In genomic region chr9:45546024-45546638, GRCm38 (mm10) we compare ENCODE assay signal across 11 mouse cellular contexts.
A peak's percentile ranks its signal among the peaks of the same experiment; 100 is the strongest.
DNase-seq lines count a peak whose midpoint lies in the region; ATAC-seq lines count a peak whose summit lies in the region.
"Had no signal": no experiment of that assay in that cellular context is flagged by ENCODE, and none has a peak within 500 bp of the region (broad histone marks: within the 10 kb centered on the region; RNA-seq: fewer than 3 reads in every experiment).

No protein-coding gene starts in this region.

- peak overlapping the region; percentile 76 for H3K27ac ChIP-seq in hindbrain, embryonic 10.5 days
- 0 out of 2 replicates have a peak overlapping the region, but pooled peaks have one; percentile 35 for H3K27ac ChIP-seq in midbrain, embryonic 16.5 days (ENCODE audit: low read length)
- H3K27ac ChIP-seq: heart, adult 2 months had no signal

- H3K4me1 ChIP-seq in hindbrain, embryonic 10.5 days (replicated peaks), result peaks cover 30% of the 10 kb centered on the region
- peaks cover 28% of the 10 kb centered on the region for H3K4me1 ChIP-seq in midbrain, embryonic 16.5 days (ENCODE audit: control insufficient read depth, insufficient read depth, low read length)

- H3K27me3 ChIP-seq in hindbrain, embryonic 10.5 days (ENCODE audit: insufficient read depth, poor library complexity, severe bottlenecking), result no peaks in the 10 kb centered on the region
- H3K27me3 ChIP-seq in midbrain, embryonic 16.5 days (ENCODE audit: control insufficient read depth, insufficient read depth, low read depth, low read length), result no peaks in the 10 kb centered on the region

- H3K9ac ChIP-seq in midbrain, embryonic 16.5 days (ENCODE audit: low read depth, low read length), result 0 out of 2 replicates have a peak overlapping the region, but pooled peaks have one; percentile 7

- no peaks in the 10 kb centered on the region for H3K36me3 ChIP-seq in hindbrain, embryonic 10.5 days
- no peaks in the 10 kb centered on the region for H3K36me3 ChIP-seq in midbrain, embryonic 16.5 days (ENCODE audit: control insufficient read depth, insufficient read depth, low read length)
- H3K36me3 ChIP-seq: G1E had no signal

- WGBS in hindbrain, embryonic 10.5 days, result 69% methylated on average over 13 of the region's 13 CpGs
- 14% methylated on average over 13 of the region's 13 CpGs for WGBS in midbrain, embryonic 16.5 days

- peak; percentile 56; the same call in 1 of the 2 replicates for ATAC-seq in midbrain, embryonic 16.5 days

- H3K9me3 ChIP-seq in hindbrain, embryonic 10.5 days, result no peaks in the 10 kb centered on the region
- no peaks in the 10 kb centered on the region for H3K9me3 ChIP-seq in midbrain, embryonic 16.5 days (replicated peaks; ENCODE audit: control insufficient read depth, low read length, poor library complexity, severe bottlenecking)
- H3K9me3 ChIP-seq: G1E had no signal

- H3K4me2 ChIP-seq in midbrain, embryonic 16.5 days (ENCODE audit: low read length), result no peak overlapping the region

- H3K4me3 ChIP-seq in hindbrain, embryonic 10.5 days, result no peak overlapping the region
- no peak overlapping the region for H3K4me3 ChIP-seq in midbrain, embryonic 16.5 days (ENCODE audit: low read depth, low read length)
- H3K4me3 ChIP-seq: heart, adult 2 months had no signal

- DNase-seq in kidney, postnatal 4 days, result peak; percentile 54 to 68
- DNase-seq in kidney, adult 11 months, result no peak
- DNase-seq in embryo, embryonic 11 days, result peak; percentile 60
- peak; percentile 31 for DNase-seq in hindbrain, embryonic 10.5 days (ENCODE audit: low spot score)
- no peak for DNase-seq in heart, adult 11 months
- DNase-seq in cerebellum, postnatal 25 days, result no peak
- no peak for DNase-seq in adrenal gland, postnatal 36 days
- DNase-seq: lung, postnatal 14 days had no signal

Comparison
In these comparisons a context has a peak if more than half of its experiments do, and no peak if none do; other contexts are left out.
1. DNase-seq: peak in kidney, postnatal 4 days (2 of 2), embryo, embryonic 11 days (single experiment) and hindbrain, embryonic 10.5 days (single experiment); none in kidney, adult 11 months (single experiment), heart, adult 11 months (single experiment), cerebellum, postnatal 25 days (0 of 2) and adrenal gland, postnatal 36 days (0 of 2).